Mouse (Mus musculus): ENCODE results near the gene Aipl1.

Aipl1 gene

DNA sequence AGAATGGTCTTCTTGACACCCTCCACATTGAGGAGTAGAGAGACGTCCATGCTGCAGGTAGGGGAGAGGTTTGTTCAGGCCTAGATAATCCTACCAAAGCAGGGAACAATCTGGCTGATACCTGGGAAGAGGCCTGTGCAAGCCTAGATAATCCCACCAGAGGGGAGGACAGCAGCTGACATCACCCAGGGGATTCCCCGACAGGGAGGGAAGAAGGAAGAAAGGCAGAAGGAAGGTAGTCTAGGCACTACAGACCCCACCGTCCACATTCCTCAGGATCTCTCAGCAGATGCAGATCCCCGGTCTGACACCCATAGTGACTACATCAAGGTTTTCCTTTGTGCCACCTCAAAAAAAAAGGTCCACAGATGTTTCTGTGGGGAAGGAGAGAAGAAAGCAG is at the start of gene Aipl1:
TSS of gene Aipl1 (minus strand) at position 101 of the 400 bp plus-strand sequence.
- DNase-seq (ENCODE audit: low spot score in 2 of 2) = no peak

DNA sequence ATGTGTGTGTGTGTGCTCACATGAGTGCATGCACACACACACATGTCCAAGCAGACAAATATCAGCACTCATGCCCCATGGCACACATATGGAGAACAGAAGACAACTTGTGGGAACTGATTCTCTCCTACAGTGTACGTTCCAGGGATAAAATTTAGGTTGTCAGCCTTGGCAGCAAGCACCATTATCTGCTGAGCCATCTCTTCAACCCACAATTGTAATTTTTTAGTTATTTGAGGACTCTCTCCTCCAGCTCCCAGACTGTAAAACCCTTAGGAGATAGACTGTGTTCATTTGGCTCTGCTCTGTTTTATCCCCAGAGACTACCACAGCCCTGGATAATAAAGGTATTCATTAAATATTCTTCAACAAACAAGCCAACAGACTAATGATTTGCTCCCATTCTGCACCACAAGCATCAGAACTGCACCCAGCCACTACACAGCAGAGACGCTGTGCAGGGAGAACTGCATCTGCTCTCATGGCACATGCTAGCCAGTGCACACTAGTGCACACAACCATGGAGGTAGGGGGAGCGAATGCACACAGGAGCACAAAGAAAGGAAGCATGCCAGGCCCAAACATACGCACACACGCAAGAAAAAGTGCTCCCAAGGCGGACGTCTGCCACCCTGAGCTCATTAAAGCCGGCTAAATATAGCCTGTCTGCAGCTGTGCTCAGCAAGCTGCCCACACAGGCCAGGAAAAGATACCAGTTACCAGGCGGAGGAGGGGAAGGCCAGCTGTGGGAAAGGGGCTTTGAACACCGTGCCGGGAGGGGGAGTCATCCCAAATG is 49.1 kb upstream of the Aipl1 start:
- DNase-seq (ENCODE audit: low spot score in 2 of 2) = no peak

DNA sequence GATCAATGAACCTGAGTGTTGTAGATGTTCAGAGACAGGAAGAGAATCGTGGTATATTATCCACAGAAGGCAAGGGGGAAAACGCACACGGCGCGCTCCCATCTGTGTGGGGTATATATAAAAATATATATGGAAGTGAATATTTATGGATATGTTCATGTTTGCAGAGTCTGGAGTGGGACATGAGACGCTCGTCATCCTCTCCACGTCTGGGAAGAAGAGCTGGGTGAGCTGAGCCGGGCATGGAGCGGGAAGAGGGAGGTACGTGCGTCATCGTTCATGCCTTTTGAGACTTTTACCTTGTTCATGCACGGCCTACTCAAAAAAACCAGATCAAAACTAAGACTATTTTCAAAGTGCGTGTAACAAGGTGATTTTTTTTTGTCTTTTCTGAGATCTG is 47.0 kb upstream of the Aipl1 start:
- no peak for DNase-seq (ENCODE audit: low spot score in 2 of 2)

DNA sequence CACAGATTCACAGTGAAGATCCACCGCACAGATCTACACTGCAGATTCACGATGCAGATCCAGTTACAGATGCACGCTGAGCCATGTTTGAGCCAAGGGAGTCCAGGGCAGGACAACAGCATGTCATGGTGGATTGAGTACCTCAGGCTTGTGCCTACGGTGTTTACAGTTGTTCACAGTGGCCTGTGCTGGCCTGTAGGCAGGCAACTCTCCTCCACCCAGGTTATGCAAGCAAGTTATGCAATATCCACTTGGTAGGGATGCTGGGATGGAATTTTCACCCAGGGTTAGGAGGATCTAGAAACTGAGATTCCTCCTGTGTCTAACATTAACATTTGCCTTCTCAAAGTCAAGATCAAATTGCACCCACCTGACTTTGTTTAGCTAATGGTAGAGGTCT is 45.3 kb upstream of the Aipl1 start:
- no peak for DNase-seq (ENCODE audit: low spot score in 2 of 2)

DNA sequence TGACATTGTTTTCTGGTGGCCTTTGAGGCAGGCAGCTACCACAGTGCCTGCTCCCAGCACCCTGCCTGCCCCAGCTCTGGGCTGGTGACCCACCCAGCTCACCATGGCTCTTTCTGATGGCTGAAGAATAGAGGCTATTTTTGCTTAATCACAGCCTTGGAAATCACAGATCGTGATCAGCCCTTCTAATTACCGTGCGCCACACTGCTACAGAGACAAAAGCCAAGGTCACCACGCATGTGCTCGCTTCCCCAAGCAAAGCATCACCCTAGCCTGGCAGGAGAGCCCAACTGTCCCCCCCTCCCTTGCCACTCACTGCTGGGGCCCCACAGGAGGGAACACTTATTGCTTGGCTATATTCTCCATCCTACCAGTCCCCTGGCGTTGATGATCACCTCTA is 43.2 kb upstream of the Aipl1 start:
- DNase-seq (ENCODE audit: low spot score in 2 of 2) = no peak

DNA sequence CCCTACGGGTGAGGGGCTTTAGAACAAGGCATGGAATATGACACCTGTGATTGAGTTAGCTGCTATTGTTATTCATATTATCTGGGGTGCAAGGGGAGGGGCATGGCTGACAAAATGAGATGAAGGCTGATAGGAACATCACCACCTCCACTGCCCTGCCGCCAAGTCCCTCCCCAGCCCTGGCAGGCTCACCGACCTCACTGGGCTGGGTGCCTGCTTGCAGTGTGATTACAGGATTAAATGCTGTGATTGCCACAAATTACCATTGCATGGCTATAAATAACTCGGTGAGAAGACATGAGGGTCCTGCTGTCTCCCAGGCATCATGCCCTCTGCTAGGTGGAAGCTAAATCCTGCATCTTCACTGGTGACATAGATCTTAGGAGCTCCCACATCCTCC is 41.3 kb upstream of the Aipl1 start:
- no peak for DNase-seq (ENCODE audit: low spot score in 2 of 2)

DNA sequence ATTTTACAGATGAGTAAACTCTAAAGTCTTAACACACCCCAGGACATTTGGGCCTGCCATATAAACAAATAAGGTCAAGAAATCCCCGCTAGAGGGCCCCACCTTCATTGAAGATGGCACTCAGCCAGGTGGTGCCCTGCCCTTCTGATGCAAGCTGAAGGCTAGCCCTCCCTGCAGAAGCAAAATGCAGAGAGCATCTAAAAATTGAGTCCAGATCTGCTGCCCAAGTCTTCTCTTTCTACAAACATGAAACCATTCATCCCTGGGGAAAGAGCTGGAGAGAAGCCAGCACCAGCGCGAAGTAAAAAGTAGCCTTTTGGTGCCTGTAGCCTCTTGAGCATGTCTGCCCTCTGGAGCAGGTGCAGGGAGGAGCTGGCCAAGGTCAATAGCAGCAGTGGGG is 40.7 kb upstream of the Aipl1 start:
- no peak for DNase-seq (ENCODE audit: low spot score in 2 of 2)

DNA sequence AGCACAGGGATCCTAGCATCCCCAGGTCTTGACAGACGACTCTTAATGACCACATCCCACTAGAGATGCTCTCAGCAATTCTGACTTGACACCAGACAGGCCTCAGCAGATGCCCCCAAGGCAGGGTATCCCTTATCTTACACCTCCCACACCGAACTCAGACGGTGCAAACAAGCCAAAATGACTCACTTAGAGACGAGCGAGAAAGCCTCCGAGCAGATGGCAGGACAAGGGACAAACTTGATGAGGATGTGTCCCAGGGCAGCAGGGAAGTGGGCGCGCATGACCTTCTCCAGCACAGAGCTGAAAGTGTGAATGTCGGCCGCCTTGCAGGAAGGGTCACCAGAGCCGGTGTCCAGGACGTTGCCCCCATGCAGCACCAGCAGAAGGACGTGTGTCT is 36.9 kb upstream of the Aipl1 start:
- no peak for DNase-seq (ENCODE audit: low spot score in 2 of 2)

DNA sequence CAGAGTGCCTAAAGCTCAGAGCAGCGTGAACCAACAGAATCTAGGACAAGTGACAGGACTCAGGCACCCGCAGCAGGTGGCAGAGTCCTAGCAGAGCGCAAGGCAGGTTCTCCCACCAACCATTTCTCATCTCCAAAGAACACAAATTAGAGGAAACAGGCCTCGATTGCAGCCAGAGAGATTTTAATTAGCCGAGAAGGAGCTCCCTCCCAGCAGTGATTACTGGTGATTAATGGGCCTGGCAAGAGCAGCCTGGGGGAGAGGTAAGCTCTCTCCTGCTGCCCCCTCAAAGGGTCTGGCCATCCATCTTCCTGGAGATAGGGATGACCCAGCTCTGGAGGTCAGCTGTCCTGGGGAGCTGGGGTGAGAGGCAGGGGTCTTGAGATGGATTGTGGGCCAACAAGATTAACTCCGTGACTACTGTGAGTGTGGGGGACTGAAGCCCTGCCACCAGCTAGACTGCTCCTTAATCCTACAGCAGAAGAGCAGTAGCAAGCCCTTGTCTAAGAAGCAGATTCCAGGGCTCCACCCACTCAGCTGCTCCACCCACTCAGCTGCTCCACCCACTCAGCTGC is 35.1 kb upstream of the Aipl1 start:
- no peak for DNase-seq (ENCODE audit: low spot score in 2 of 2)

DNA sequence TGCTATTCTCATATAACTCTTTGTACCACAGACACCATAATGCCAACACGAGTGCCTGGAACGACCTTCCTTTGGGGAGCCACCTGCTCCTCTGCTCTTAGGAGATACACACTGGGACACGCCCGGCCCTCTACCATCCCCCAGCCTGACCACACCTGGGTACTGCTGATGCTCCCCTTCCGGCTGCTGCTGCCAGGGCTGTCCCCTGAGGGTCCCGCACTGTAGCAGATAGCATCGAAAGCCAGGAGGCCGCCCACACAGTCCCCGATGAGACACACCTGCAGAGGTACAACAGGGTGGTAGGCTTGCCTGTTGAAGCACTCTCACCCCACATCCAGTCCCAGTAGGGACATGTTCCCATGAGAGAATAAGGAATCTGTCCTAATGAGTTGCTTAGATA is 33.4 kb upstream of the Aipl1 start:
- DNase-seq (ENCODE audit: low spot score in 2 of 2) = no peak

DNA sequence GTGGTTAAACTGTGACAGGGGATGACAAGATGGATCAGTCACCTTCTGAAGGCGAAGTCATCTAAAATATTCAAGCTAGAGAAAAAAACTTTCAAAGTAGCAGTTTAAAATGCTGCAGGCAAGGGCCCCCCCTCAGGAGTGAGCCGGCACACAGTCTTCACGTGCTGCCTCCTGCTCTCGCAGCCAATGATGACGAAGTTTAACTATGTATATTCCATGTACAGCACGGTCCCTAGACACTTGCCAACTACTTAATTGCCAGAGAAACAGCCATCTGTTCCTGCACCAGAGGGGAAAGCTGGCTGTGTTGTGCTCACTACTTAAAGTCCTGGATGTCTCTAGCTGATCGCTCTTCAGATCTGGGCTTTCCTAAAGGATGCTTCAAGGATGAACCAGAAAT is 30.7 kb upstream of the Aipl1 start:
- no peak for DNase-seq (ENCODE audit: low spot score in 2 of 2)

DNA sequence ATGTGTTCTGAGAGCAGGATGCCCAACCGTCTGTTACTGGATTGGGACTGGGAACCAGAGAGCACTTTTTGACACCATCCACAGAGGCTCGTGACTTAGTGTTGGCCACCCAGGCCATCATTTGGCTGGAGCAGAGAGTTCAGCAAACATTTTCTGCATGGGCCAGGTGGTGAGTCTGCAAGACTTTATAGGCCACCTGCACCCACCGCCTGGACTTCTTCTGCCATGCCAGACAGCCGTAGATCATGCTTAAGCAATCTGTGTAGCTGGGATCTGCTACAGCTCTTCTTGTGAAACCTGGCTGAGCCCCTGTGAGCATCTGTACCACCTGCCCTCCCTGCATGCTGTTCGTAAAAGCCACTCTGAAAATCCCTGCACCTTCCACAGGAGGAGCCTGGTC is 30.0 kb upstream of the Aipl1 start:
- no peak for DNase-seq (ENCODE audit: low spot score in 2 of 2)

DNA sequence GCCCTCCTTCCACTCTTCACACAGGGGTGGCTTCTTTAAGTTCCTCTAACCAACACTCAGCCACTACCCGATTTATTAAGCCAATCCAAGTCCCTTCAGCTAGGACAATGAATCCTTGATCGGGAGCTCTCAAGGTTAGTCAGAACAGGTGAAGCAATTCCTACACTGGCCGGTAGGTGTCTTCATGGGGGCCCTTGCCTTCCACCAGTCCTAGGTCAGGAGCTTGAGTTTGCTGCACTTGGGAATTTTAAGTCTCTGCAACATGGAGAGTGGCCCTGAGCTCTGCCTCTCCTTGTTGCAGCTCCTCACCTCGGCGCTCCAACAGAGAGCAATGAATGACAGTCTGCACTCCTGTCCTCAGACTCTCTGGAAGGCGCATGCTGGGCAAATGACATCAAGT is 29.0 kb upstream of the Aipl1 start:
- DNase-seq (ENCODE audit: low spot score in 2 of 2) = peak in 1 of 2 experiments; percentile 31

DNA sequence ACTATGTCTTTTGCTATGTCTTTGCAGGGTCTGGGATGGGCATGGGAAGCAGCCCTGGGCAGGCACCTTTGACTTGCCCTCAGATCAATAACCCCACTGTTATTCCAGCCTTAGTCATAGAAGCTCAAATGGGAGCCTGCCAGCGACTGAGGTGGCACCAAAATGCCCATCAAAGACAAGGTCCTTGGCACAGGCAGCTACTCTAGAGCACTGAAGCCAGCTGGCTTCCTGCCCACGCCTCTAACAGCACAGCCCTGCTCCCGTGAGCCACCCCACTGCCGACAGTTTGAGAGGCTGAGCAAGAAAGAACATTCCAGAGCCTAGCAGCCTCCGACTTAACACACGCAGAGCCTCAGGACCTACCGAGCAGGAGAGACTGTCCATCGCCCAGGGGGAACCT is 27.8 kb upstream of the Aipl1 start:
- no peak for DNase-seq (ENCODE audit: low spot score in 2 of 2)

DNA sequence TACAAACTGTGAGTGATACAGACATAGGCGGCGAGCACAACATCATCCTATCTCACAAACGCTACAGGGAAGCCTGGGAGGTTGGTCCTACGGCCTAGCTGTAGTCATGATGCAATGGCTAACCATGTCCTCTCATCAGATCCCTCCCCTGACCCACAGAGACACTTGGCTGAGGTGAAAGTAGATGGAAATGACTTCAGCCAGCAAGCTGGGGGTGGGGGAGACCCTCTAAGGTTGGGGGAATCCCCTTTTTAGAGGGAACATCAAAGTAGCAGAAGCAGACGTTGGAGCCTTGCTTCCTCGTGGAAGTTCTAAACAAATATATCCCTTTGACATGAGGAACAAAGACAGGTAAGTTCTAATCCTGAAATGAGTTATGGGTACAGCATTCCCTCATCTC is 27.1 kb upstream of the Aipl1 start:
- DNase-seq (ENCODE audit: low spot score in 2 of 2) = no peak

DNA sequence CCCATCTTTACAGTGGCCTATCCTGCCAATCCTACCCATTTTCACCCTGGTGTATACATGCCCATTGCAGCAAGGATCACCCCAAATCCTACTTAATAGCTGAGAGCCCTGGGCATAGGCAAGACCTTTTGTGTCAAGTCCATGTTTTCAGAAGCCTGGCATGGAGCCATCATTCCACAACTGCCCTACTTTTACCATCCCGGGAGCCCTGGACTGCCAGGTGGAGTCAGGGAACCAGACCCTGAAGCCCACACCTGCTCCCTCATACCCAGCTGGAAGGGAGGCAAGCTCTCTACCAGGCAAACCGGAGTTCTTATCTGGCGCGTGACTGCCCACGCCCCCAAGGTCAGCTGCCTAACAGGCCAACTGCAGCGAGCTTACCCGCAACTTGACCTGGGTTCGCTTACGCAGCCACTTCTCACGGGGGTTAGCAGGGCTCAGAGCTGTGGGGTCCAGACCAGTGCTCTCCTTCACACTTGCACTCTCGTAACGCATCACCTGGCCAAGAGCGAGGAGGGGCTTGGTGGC is 23.8 kb upstream of the Aipl1 start:
- DNase-seq (ENCODE audit: low spot score in 2 of 2) = no peak

DNA sequence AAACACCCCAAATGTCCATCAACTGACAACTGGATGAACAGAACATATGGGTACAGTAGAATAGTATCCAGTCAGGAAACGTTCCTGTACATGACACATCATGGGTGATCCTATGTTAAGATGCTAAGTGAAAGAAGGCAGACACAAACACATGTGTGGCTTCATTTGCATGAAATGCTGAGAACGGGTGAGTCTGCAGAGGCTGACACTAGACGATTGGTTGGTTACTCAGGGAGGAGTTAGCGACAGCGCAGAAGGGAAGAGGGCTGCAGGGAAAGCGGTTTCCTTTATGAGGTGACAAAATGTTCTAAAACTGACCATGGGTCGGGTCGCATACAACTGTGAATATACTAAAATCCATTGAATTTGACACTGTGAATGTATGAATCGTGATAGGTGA is 23.1 kb upstream of the Aipl1 start:
- no peak for DNase-seq (ENCODE audit: low spot score in 2 of 2)

DNA sequence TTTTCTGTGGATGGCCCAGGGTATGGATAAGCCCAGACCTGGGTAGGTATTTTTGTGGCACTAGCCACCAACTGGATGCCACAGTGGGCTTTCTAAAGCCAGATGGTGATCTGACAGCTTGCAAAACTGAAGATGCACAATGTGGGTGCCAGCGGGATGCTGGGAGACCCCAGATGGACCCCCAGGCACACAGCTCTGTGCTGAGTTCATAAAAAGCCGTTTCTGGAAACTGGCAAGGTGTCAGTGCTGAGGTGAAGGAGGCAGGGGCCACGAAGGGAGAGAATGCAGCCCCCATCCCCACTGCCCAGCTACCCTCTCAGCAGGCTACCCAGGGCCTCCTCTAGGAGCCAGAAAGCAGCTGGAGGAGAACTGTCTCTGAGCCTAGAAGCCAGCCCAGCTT is 19.9 kb upstream of the Aipl1 start:
- no peak for DNase-seq (ENCODE audit: low spot score in 2 of 2)

DNA sequence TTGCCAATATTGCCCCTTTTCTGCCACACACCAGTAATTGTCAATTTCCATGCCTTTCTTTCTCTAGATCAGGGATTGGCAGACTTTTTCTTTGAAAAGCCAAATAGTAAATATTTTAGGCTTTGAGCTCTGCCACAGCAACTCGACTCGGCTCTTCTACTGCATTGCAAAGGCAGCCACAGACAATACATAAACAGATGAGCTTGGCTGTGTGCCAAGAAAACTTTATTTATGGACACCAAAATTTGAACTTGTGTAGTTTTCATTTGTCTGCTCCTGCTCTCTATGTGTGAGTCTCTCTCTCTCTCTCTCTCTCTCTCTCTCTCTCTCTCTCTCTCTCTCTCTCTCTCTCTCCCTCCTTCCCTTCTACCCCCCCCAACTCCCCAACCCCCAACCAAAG is 17.9 kb upstream of the Aipl1 start:
- no peak for DNase-seq (ENCODE audit: low spot score in 2 of 2)

DNA sequence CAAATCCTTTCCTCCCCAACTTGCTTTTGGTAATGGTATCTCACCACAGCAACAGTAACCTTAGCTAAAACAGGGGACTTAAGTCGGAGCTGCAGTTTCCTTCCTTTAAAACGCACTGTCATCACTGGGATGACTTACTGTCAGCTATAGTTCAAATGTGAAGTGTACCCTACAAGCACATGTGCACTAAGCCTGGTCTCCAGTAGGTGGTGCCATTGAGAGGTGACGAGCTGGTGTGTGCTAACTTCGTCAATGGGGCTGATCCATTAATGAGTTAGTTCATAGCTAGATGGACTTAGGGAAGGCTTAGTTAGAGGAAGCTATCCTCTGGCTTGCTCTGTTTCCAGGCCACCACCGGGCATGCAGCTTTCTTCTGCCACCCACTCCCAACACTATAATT is 15.3 kb upstream of the Aipl1 start:
- peak; percentile 38 to 78 for DNase-seq (ENCODE audit: low spot score in 2 of 2)

DNA sequence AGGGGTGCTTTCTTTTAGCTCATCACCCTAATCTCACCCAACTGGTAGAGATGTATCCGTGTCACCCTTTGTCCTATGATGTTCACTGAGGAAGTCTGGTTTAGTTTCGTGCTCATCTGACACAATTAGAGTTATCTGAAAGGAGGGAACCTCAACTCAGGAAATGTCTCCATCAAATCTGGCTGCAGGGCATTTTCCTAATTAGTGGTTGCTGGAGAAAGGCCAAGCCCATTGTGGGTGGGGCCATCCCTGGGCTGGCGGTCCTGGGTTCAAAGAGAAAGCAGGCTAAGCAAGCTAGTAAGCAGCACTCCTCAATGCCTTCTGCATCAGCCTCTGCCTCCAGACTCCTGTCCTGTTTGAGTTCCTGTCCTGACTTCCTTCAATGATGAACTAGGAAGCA is 14.9 kb upstream of the Aipl1 start:
- no peak for DNase-seq (ENCODE audit: low spot score in 2 of 2)

DNA sequence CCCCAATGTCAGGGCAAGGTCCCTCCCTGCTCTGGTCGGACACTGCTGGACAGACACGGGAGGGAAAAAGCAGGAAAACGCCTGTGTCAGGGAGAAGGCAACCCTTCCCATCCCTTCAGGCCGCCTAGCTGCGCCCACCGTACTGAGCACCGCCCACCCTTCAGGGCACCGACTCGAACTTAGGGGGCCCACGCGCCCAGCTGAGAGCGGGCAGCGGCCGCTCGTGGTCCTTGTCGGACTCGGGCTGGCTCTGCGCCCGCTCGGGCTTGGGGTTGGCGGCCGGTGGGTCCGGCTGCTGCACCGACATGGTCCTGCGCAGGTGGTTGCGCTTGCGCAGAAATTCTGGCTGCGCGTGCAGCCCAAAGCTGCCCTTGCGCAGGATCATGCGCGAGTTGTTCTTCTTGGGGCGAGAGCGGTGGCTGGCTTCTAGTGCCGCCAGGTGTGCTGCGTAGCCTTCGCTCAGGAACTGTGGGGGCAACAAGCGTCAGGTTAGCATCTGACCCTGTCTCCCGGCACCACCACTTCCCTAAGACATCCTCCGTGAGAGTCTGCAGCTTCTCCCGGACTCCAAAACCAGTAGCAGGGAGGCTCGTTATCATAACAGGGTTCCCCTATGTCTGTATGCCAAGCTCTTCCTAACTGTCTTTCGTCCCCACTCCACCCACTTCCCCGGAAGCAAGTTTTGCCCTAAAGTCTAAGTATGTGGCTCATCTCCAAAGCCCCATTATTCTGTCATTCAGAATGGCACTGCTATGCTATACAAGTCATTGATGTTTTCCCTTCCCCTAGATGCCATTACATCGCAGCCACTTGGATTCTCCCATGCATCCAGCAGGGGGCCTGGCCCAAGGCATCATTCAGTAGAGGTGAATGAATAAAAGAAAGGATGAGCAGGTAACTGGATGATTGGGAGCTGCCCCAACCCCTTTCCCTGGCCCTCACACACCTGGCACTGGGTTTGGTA is 13.9 kb upstream of the Aipl1 start:
- DNase-seq (ENCODE audit: low spot score in 2 of 2) = no peak

Measured in spleen, postnatal 10 days (tissue).